Mouse (Mus musculus) CH12.LX (cell line): ENCODE results near the gene Armcx6.

Experiments
- CHD2 ChIP-seq: IDR thresholded peaks from 2 replicates; pipeline ENCODE4 v1.6.1; 2011; ENCODE audit warnings: low read length, improper control_type of control experiment
- CTCF ChIP-seq, 2 experiments: IDR thresholded peaks in 1 of 2; conservative IDR thresholded peaks in 1 of 2; 2 replicates each; pipeline ENCODE4 v1.5.1; 2011 to 2012; ENCODE audit warnings: low read depth in 2 of 2, low read length in 2 of 2, improper control_type of control experiment in 1 of 2, inconsistent platforms in 1 of 2, mild to moderate bottlenecking in 1 of 2, moderate library complexity in 1 of 2
- ETS1 ChIP-seq: conservative IDR thresholded peaks from 2 replicates; pipeline ENCODE4 v1.6.1; 2012; ENCODE audit warnings: low read depth, mild to moderate bottlenecking, inconsistent platforms, low read length, improper control_type of control experiment, moderate library complexity
- MAX ChIP-seq: IDR thresholded peaks from 2 replicates; pipeline ENCODE4 v1.6.1; 2011; ENCODE audit warnings: low read length, improper control_type of control experiment
- MXI1 ChIP-seq: IDR thresholded peaks from 2 replicates; pipeline ENCODE4 v1.6.1; 2011; ENCODE audit warnings: mild to moderate bottlenecking, low read depth, low read length, improper control_type of control experiment
- POLR2A ChIP-seq: IDR thresholded peaks from 2 replicates; pipeline ENCODE4 v1.6.1; 2011; ENCODE audit warnings: low read depth, mild to moderate bottlenecking, improper control_type of control experiment, low read length
- POLR2AphosphoS2 ChIP-seq: IDR thresholded peaks from 2 replicates; pipeline ENCODE4 v1.6.1; 2011; ENCODE audit warnings: low read depth, low read length, improper control_type of control experiment
- RAD21 ChIP-seq: IDR thresholded peaks from 2 replicates; pipeline ENCODE4 v1.6.1; 2011; ENCODE audit warnings: low read depth, mild to moderate bottlenecking, low read length, improper control_type of control experiment, moderate library complexity
- SIN3A ChIP-seq: IDR thresholded peaks from 2 replicates; pipeline ENCODE4 v1.6.1; 2012; ENCODE audit warnings: low read length, improper control_type of control experiment, inconsistent platforms
- SMC3 ChIP-seq: IDR thresholded peaks from 2 replicates; pipeline ENCODE4 v1.6.1; 2011; ENCODE audit warnings: low read depth, low read length, improper control_type of control experiment
- UBTF ChIP-seq: IDR thresholded peaks from 2 replicates; pipeline ENCODE4 v1.6.1; 2012; ENCODE audit warnings: low read depth, mild to moderate bottlenecking, inconsistent platforms, low read length, improper control_type of control experiment, moderate library complexity
- ZKSCAN1 ChIP-seq: IDR thresholded peaks from 2 replicates; pipeline ENCODE4 v1.6.1; 2012; ENCODE audit warnings: low read depth, inconsistent platforms, low read length, improper control_type of control experiment, borderline replicate concordance
- ZMIZ1 ChIP-seq: IDR thresholded peaks from 2 replicates; pipeline ENCODE4 v1.6.1; 2012; ENCODE audit warnings: low read depth, mild to moderate bottlenecking, inconsistent platforms, low read length, improper control_type of control experiment

- TF ChIP-seq ZMIZ1 (no peak), POLR2A (no peak), SIN3A (no peak), MXI1 (no peak), CTCF (conservative IDR thresholded peaks at IDR 0.05 in 1 of 2, IDR thresholded peaks at IDR 0.05 in 1 of 2; ENCODE audit: low read depth in 2 of 2, low read length in 2 of 2) (no peak), RAD21 (no peak), MAX (no peak), ETS1 (no peak), POLR2AphosphoS2 (no peak), CHD2 (no peak), ZKSCAN1 (no peak), UBTF (no peak), SMC3 (no peak)
Observed at GRCm38 (mm10) chrX:134737796-134738195, 13.4 kb downstream of the Armcx6 start.
